Mouse (Mus musculus): ENCODE results near the gene Gm15737.

DNA sequence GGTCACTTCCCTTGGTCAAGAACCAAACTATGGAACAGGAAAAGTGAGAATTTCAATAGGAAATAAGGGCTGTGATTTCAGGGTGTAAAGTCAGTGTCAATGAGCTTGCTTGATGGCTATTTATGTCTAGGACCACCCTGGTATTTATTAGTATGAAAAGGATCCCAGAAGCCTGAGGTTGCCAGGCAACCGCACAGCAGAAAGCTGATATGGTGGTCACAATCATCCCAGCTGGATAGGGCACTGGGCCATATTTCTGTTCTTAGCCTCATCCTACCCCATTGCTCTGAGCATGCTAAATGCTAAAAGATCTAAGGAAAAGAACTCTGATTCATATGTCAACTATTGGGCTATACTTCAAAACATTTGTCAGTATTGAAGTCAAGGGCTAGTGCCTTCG lies 38.1 kb upstream of the Gm15737 start:
- TF ChIP-seq EP300 (IDR thresholded peaks at IDR 0.05; ENCODE audit: low read depth) (no peak), CTCF (IDR thresholded peaks at IDR 0.05; ENCODE audit: low read depth) (no peak)

Measured in liver, embryonic 14.5 days (tissue).